Mouse (Mus musculus): ENCODE results near the gene Med22.

DNA sequence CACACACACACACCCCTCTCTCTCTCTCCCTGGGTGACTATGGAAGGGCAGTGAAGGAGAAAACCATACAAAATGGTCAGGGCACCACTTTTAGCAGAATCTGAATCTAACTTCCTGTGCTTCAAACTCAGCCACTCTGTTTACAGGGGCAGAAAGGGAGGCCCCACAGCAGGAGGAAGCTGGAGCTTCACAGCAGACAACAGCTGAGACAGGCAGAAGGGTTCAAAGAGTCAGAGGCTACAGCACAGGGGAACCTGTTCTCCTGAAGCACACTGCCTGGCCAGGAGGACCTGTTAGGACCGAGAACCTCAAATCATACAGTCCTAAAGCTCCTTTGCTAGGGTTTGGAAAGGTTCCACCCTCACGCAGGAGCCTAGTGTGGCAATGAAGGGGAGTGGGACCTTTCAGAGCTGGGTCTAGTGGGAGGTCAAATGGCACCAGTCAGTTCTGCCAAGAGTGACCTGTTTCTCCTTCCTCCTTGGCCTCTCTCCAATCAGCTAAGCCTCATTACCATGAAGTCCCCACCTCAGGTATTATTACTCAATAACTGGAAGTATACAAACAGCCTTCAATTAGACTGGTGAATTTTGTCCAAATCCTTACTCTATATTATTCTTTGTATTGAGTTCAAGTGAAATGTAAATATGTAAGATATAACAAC lies 44.4 kb upstream of the Med22 start:
- TF ChIP-seq CTCF (IDR thresholded peaks at IDR 0.05; ENCODE audit: extremely low read depth, insufficient read depth, low read length) (no peak), POLR2A (IDR thresholded peaks at IDR 0.05; ENCODE audit: extremely low read depth, insufficient read depth, low read length) (no peak)

Measured in cortical plate, adult 2 months (tissue).